Mouse (Mus musculus): ENCODE results near the gene Chp2. TPM values are rescaled to one million over a fixed set of nuclear protein-coding genes. Genes with fewer than 3 reads are reported as not detected.
A peak's percentile ranks its signal among the peaks of the same experiment; 100 is the strongest.
"Not testable (repeated sequence)": the region's sequence is repeated elsewhere in the genome, so short reads cannot be mapped to it uniquely, and the experiment has no call there.

The Chp2 gene
- polyA plus RNA-seq, 1 experiment: 5.7 TPM

- DNase-seq: no peak
- no peak overlapping the region for H3K4me3 ChIP-seq (ENCODE audit: control insufficient read depth, insufficient read depth, low read length)
- no peaks in the 10 kb centered on the region for H3K36me3 ChIP-seq (ENCODE audit: control insufficient read depth, insufficient read depth, low read length)
- H3K4me1 ChIP-seq (replicated peaks; ENCODE audit: control insufficient read depth, insufficient read depth, low read length): peaks cover 2% of the 10 kb centered on the region; the same call in 1 of the 2 replicates
- TF ChIP-seq CTCF (IDR thresholded peaks at IDR 0.05; ENCODE audit: borderline replicate concordance, control insufficient read depth, extremely low read depth, insufficient read depth, low read length, poor library complexity): no peak
- TF ChIP-seq POLR2A (IDR thresholded peaks at IDR 0.05; ENCODE audit: control insufficient read depth, extremely low read depth, insufficient read depth, low read length, poor library complexity): no peak
- no peak overlapping the region for H3K27ac ChIP-seq (ENCODE audit: control insufficient read depth, insufficient read depth, low read length)
- WGBS: 96% methylated on average over 2 of the region's 2 CpGs
- no peaks in the 10 kb centered on the region for H3K27me3 ChIP-seq (ENCODE audit: control insufficient read depth, insufficient read depth, low read length)
Observed at GRCm38 (mm10) chr7:122238939-122239338, 19.6 kb downstream of the Chp2 start.

DNA sequence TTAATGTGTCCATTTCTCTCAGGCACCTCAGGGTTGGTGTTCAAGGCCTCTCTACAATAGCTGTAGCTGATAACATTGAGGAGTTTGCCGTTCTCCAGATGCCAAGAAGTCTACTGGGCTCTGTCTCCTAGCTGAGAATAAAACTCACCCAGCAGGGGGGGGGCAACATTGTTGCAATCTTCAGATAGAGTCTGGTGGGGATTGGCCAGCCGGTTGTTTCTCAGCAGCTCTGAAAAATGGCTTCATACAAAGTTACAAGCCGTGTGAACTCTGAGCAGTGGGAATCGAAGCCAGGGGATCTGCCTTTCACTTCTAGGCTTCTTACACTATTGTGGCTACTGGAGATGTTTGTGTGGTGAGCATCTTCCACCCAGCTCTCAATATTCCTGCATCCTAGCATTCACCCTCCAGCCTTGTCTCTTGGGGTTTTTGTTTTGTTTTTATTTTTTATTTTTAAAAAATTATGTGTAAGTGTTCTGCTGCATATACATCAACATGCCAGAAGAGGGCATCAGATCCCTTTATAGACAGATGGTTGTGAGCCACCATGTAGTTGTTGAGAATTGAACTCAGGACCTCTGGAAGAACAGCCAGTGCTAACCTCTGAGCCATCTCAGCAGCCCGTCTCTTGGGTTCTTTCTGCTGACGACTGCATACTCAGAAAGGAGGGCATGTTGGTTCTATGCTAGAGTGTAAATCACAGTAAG, 21.3 kb downstream of the Chp2 start:
- peaks cover 11% of the 10 kb centered on the region for H3K4me1 ChIP-seq (replicated peaks; ENCODE audit: control insufficient read depth, insufficient read depth, low read length)
- 92% methylated on average over 6 of the region's 6 CpGs for WGBS
- no peaks in the 10 kb centered on the region for H3K27me3 ChIP-seq (ENCODE audit: control insufficient read depth, insufficient read depth, low read length)
- DNase-seq: no peak
- TF ChIP-seq CTCF (IDR thresholded peaks at IDR 0.05; ENCODE audit: borderline replicate concordance, control insufficient read depth, extremely low read depth, insufficient read depth, low read length, poor library complexity) (no peak), POLR2A (IDR thresholded peaks at IDR 0.05; ENCODE audit: control insufficient read depth, extremely low read depth, insufficient read depth, low read length, poor library complexity) (no peak)
- H3K4me3 ChIP-seq (ENCODE audit: control insufficient read depth, insufficient read depth, low read length): no peak overlapping the region
- no peak overlapping the region for H3K27ac ChIP-seq (ENCODE audit: control insufficient read depth, insufficient read depth, low read length)
- no peaks in the 10 kb centered on the region for H3K36me3 ChIP-seq (ENCODE audit: control insufficient read depth, insufficient read depth, low read length)

GRCm38 (mm10) chr7:122242260-122242659, 23.0 kb downstream of the Chp2 start:
- no peak overlapping the region for H3K4me3 ChIP-seq (ENCODE audit: control insufficient read depth, insufficient read depth, low read length)
- 23% methylated on average over 1 of the region's 1 CpGs for WGBS
- no peak overlapping the region for H3K27ac ChIP-seq (ENCODE audit: control insufficient read depth, insufficient read depth, low read length)
- H3K27me3 ChIP-seq (ENCODE audit: control insufficient read depth, insufficient read depth, low read length): no peaks in the 10 kb centered on the region
- no peak for TF ChIP-seq CTCF (IDR thresholded peaks at IDR 0.05; ENCODE audit: borderline replicate concordance, control insufficient read depth, extremely low read depth, insufficient read depth, low read length, poor library complexity)
- H3K36me3 ChIP-seq (ENCODE audit: control insufficient read depth, insufficient read depth, low read length): no peaks in the 10 kb centered on the region
- DNase-seq: peak; percentile 66
- peaks cover 22% of the 10 kb centered on the region for H3K4me1 ChIP-seq (replicated peaks; ENCODE audit: control insufficient read depth, insufficient read depth, low read length)

DNA sequence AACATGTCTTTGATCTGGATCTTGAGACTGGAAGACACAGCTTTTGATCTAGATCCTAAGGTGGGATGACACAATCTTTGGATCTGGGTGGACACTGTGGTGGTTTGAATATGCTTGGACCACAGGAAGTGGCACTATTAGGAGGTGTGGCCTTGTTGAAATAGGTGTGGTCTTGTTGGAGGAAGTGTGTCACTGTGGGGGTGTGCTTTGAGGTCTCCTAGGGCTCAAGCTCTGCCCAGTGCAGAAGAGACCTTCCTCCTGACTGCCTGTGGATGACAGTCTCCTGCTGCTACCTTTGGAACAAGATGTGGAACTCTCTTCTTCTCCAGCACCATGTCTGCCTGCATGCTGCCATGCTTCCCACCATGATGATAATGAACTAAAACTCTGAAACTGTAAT, 23.4 kb downstream of the Chp2 start:
- not testable (repeated sequence) for H3K4me3 ChIP-seq (ENCODE audit: control insufficient read depth, insufficient read depth, low read length); H3K27ac ChIP-seq (ENCODE audit: control insufficient read depth, insufficient read depth, low read length); DNase-seq; H3K27me3 ChIP-seq (ENCODE audit: control insufficient read depth, insufficient read depth, low read length); H3K36me3 ChIP-seq (ENCODE audit: control insufficient read depth, insufficient read depth, low read length)
- H3K4me1 ChIP-seq (replicated peaks; ENCODE audit: control insufficient read depth, insufficient read depth, low read length): peaks cover 25% of the 10 kb centered on the region

GRCm38 (mm10) chr7:122244166-122244565, 24.9 kb downstream of the Chp2 start:
- peaks cover 33% of the 10 kb centered on the region for H3K4me1 ChIP-seq (replicated peaks; ENCODE audit: control insufficient read depth, insufficient read depth, low read length)
- DNase-seq: no peak
- TF ChIP-seq POLR2A (IDR thresholded peaks at IDR 0.05; ENCODE audit: control insufficient read depth, extremely low read depth, insufficient read depth, low read length, poor library complexity): no peak
- TF ChIP-seq CTCF (IDR thresholded peaks at IDR 0.05; ENCODE audit: borderline replicate concordance, control insufficient read depth, extremely low read depth, insufficient read depth, low read length, poor library complexity): no peak
- WGBS: 90% methylated on average over 7 of the region's 7 CpGs
- H3K27ac ChIP-seq (ENCODE audit: control insufficient read depth, insufficient read depth, low read length): no peak overlapping the region; the same call in 1 of the 2 replicates
- no peaks in the 10 kb centered on the region for H3K36me3 ChIP-seq (ENCODE audit: control insufficient read depth, insufficient read depth, low read length)
- no peaks in the 10 kb centered on the region for H3K27me3 ChIP-seq (ENCODE audit: control insufficient read depth, insufficient read depth, low read length)
- H3K4me3 ChIP-seq (ENCODE audit: control insufficient read depth, insufficient read depth, low read length): no peak overlapping the region

DNA sequence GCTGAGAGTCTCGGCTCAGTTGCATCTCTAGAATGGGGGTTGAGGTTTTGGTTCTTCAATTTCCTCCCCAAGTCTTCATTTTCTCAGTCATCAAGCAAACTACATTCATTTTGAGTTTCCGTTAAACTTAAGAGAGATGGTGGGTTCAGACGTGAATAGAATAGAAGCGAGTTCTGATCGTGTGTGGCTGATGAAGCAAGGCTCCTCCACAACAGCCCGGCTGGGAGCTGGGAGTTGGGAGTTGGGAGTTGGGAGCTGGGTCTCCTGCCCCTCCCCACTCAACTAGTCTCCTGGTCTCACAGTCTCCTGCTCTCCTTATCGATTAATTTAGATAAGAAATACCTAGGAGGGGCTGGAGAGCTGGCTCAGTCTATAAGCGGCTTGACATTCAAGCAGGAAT, 25.3 kb downstream of the Chp2 start:
- WGBS: 57% methylated on average over 8 of the region's 8 CpGs
- peak overlapping the region; percentile 58 for H3K27ac ChIP-seq (ENCODE audit: control insufficient read depth, insufficient read depth, low read length)
- TF ChIP-seq POLR2A (IDR thresholded peaks at IDR 0.05; ENCODE audit: control insufficient read depth, extremely low read depth, insufficient read depth, low read length, poor library complexity) (no peak), CTCF (IDR thresholded peaks at IDR 0.05; ENCODE audit: borderline replicate concordance, control insufficient read depth, extremely low read depth, insufficient read depth, low read length, poor library complexity) (no peak)
- no peak for DNase-seq
- H3K4me3 ChIP-seq (ENCODE audit: control insufficient read depth, insufficient read depth, low read length): no peak overlapping the region
- peaks cover 33% of the 10 kb centered on the region for H3K4me1 ChIP-seq (replicated peaks; ENCODE audit: control insufficient read depth, insufficient read depth, low read length)
- no peaks in the 10 kb centered on the region for H3K27me3 ChIP-seq (ENCODE audit: control insufficient read depth, insufficient read depth, low read length)
- H3K36me3 ChIP-seq (ENCODE audit: control insufficient read depth, insufficient read depth, low read length): no peaks in the 10 kb centered on the region

DNA sequence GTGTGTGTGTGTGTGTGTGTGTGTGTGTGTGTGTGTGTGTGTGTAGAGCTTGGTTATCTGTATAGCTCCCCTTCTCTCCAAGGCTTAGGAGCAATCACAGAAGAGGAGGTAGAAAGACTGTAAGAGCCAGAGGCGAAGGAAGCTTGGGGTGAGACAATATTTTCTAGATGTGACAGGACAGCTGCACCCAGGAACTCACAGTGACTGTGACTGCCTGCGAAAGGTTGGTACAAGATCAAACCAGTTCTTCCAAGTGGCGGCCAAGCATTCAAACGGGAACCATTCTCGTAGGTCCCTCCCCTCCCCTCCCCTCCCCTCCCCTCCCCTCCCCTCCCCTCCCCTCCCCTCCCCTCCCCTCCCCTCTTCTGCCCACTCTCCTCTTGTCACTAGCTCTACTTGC, 26.7 kb downstream of the Chp2 start:
- Histone ChIP-seq H3K4me1 (replicated peaks; ENCODE audit: control insufficient read depth, insufficient read depth, low read length) (peaks cover 35% of the 10 kb centered on the region), H3K27me3 (ENCODE audit: control insufficient read depth, insufficient read depth, low read length) (no peaks in the 10 kb centered on the region), H3K4me3 (ENCODE audit: control insufficient read depth, insufficient read depth, low read length) (no peak overlapping the region), H3K27ac (ENCODE audit: control insufficient read depth, insufficient read depth, low read length) (peak overlapping the region; percentile 20), H3K36me3 (ENCODE audit: control insufficient read depth, insufficient read depth, low read length) (no peaks in the 10 kb centered on the region)
- WGBS: 11% methylated on average over 3 of the region's 5 CpGs
- no peak for DNase-seq
- TF ChIP-seq CTCF (IDR thresholded peaks at IDR 0.05; ENCODE audit: borderline replicate concordance, control insufficient read depth, extremely low read depth, insufficient read depth, low read length, poor library complexity) (no peak), POLR2A (IDR thresholded peaks at IDR 0.05; ENCODE audit: control insufficient read depth, extremely low read depth, insufficient read depth, low read length, poor library complexity) (no peak)

Measured in thymus, adult 2 months (tissue).